Mouse (Mus musculus): Measurements from ENCODE around the gene Hist1h3c. TPM values are rescaled to one million over a fixed set of nuclear protein-coding genes. Genes with fewer than 3 reads are reported as not detected.

Hist1h3c gene
- polyA plus RNA-seq, 1 experiment from 2014 or later = 11.3 TPM

GRCm38 (mm10) chr13:23695514-23695913 is 49.9 kb downstream of the Hist1h3c start, which contains the start of gene Hist1h1t:
Hist1h1t (plus strand) TSS chr13:23695814.
- ATAC-seq (ENCODE audit: insufficient read depth) (no peak), DNase-seq (no peak)
- H3K36me3 ChIP-seq (ENCODE audit: insufficient read depth) = 0 out of 2 replicates have a peak, but pooled peaks cover 4% of the 10 kb centered on the region
- no peaks in the 10 kb centered on the region for H3K27me3 ChIP-seq (ENCODE audit: insufficient read depth, low read length)
- WGBS = 47% methylated on average over 13 of the region's 13 CpGs
- H3K4me2 ChIP-seq = peak within 1 kb of the TSS; percentile 28
- H3K9me3 ChIP-seq (ENCODE audit: low read depth, low read length) = no peaks in the 10 kb centered on the region
- H3K27ac ChIP-seq (ENCODE audit: low read depth) = peak within 1 kb of the TSS; percentile 73
- peaks cover 4% of the 10 kb centered on the region; the same call in 1 of the 2 replicates for H3K4me1 ChIP-seq (ENCODE audit: insufficient read depth)
- H3K4me3 ChIP-seq (ENCODE audit: low read depth, low read length) = no peak within 1 kb of the TSS
- no peak within 1 kb of the TSS for H3K9ac ChIP-seq
- TF ChIP-seq CTCF (IDR thresholded peaks at IDR 0.05; ENCODE audit: low read depth) = no peak

Small RNAs within 50 kb of the gene (microRNA-seq; reads per million reads assigned to microRNA genes)
- gene Gm44314 (ENCODE audit: borderline number of aligned reads) (not detected), gene Gm44484 (ENCODE audit: borderline number of aligned reads) (not detected)

Other genes with a start within 250 kb of the Hist1h3c start
- 7.1 and 7.6 TPM in 2 replicates for gene Hist1h4h, start 214.6 kb downstream of the Hist1h3c start, polyA plus RNA-seq (2014; fragmentation: Nextera tagmentation; extraction: Ambion mirVana)
- gene Hist1h2af, start 211.7 kb downstream of the Hist1h3c start, polyA plus RNA-seq (2014; fragmentation: Nextera tagmentation; extraction: Ambion mirVana) = 13.0 and 14.6 TPM in 2 replicates
- 6.6 and 7.5 TPM in 2 replicates for gene Hist1h3g, start 210.2 kb downstream of the Hist1h3c start, polyA plus RNA-seq (2014; fragmentation: Nextera tagmentation; extraction: Ambion mirVana)
- 1.0 and 1.8 TPM in 2 replicates for gene Hist1h2bh, start 202.2 kb downstream of the Hist1h3c start, polyA plus RNA-seq (2014; fragmentation: Nextera tagmentation; extraction: Ambion mirVana)
- 2.0 and 2.6 TPM in 2 replicates for gene Hist1h3f, start 201.6 kb downstream of the Hist1h3c start, polyA plus RNA-seq (2014; fragmentation: Nextera tagmentation; extraction: Ambion mirVana)
- 1.4 and 2.7 TPM in 2 replicates for gene Hist1h4f, start 194.0 kb downstream of the Hist1h3c start, polyA plus RNA-seq (2014; fragmentation: Nextera tagmentation; extraction: Ambion mirVana)
- gene Hist1h1d, start 192.3 kb downstream of the Hist1h3c start, polyA plus RNA-seq (2014; fragmentation: Nextera tagmentation; extraction: Ambion mirVana) = 0.87 and 0.99 TPM in 2 replicates
- gene Hist1h3e, start 183.2 kb downstream of the Hist1h3c start, polyA plus RNA-seq (2014; fragmentation: Nextera tagmentation; extraction: Ambion mirVana) = 8.2 and 10.6 TPM in 2 replicates
- gene Hist1h2ae, start 174.4 kb downstream of the Hist1h3c start, polyA plus RNA-seq (2014; fragmentation: Nextera tagmentation; extraction: Ambion mirVana) = 164 and 166 TPM in 2 replicates
- gene Hist1h2bg, start 174.2 kb downstream of the Hist1h3c start, polyA plus RNA-seq (2014; fragmentation: Nextera tagmentation; extraction: Ambion mirVana) = 14.9 TPM in 2 replicates
- 7.8 and 12.2 TPM in 2 replicates for gene Hist1h2bf, start 171.4 kb downstream of the Hist1h3c start, polyA plus RNA-seq (2014; fragmentation: Nextera tagmentation; extraction: Ambion mirVana)
- 4.2 and 4.9 TPM in 2 replicates for gene Hist1h2ad, start 171.2 kb downstream of the Hist1h3c start, polyA plus RNA-seq (2014; fragmentation: Nextera tagmentation; extraction: Ambion mirVana)
- gene Hist1h3d, start 169.8 kb downstream of the Hist1h3c start, polyA plus RNA-seq (2014; fragmentation: Nextera tagmentation; extraction: Ambion mirVana) = 10.0 and 13.9 TPM in 2 replicates
- 144 and 147 TPM in 2 replicates for gene Hist1h4d, start 164.0 kb downstream of the Hist1h3c start, polyA plus RNA-seq (2014; fragmentation: Nextera tagmentation; extraction: Ambion mirVana)
- 2.5 and 3.0 TPM in 2 replicates for gene Hist1h2be, start 124.5 kb downstream of the Hist1h3c start, polyA plus RNA-seq (2014; fragmentation: Nextera tagmentation; extraction: Ambion mirVana)
- gene Hist1h1e, start 123.0 kb downstream of the Hist1h3c start, polyA plus RNA-seq (2014; fragmentation: Nextera tagmentation; extraction: Ambion mirVana) = 22.6 and 25.7 TPM in 2 replicates
- gene Hist1h2ac, start 61.7 kb downstream of the Hist1h3c start, polyA plus RNA-seq (2014; fragmentation: Nextera tagmentation; extraction: Ambion mirVana) = 1.5 and 2.1 TPM in 2 replicates
- 52.9 and 55.1 TPM in 2 replicates for gene Hist1h2bc, start 61.4 kb downstream of the Hist1h3c start, polyA plus RNA-seq (2014; fragmentation: Nextera tagmentation; extraction: Ambion mirVana)
- gene Hist1h1t, start 49.8 kb downstream of the Hist1h3c start, polyA plus RNA-seq (2014; fragmentation: Nextera tagmentation; extraction: Ambion mirVana) = not detected in 2 replicates
- 11.2 and 11.4 TPM in 2 replicates for gene Hist1h4c, start 47.1 kb downstream of the Hist1h3c start, polyA plus RNA-seq (2014; fragmentation: Nextera tagmentation; extraction: Ambion mirVana)
- 8.4 and 12.1 TPM in 2 replicates for gene Hfe, start 34.7 kb downstream of the Hist1h3c start, polyA plus RNA-seq (2014; fragmentation: Nextera tagmentation; extraction: Ambion mirVana)
- 30.5 and 32.3 TPM in 2 replicates for gene Hist1h1c, start 6.8 kb downstream of the Hist1h3c start, polyA plus RNA-seq (2014; fragmentation: Nextera tagmentation; extraction: Ambion mirVana)
- gene Hist1h2bb, start 1.1 kb upstream of the Hist1h3c start, polyA plus RNA-seq (2014; fragmentation: Nextera tagmentation; extraction: Ambion mirVana) = 1.6 and 4.0 TPM in 2 replicates
- gene Hist1h2ab, start 5.5 kb upstream of the Hist1h3c start, polyA plus RNA-seq (2014; fragmentation: Nextera tagmentation; extraction: Ambion mirVana) = 70.8 and 71.5 TPM in 2 replicates
- gene Hist1h3b, start 6.7 kb upstream of the Hist1h3c start, polyA plus RNA-seq (2014; fragmentation: Nextera tagmentation; extraction: Ambion mirVana) = 18.4 and 18.7 TPM in 2 replicates
- 4.3 and 7.5 TPM in 2 replicates for gene Hist1h4b, start 11.4 kb upstream of the Hist1h3c start, polyA plus RNA-seq (2014; fragmentation: Nextera tagmentation; extraction: Ambion mirVana)
- gene Hist1h4a, start 15.6 kb upstream of the Hist1h3c start, polyA plus RNA-seq (2014; fragmentation: Nextera tagmentation; extraction: Ambion mirVana) = 0.66 TPM in 1 of 2 replicates, not detected in the other
- 7.4 and 9.2 TPM in 2 replicates for gene Hist1h3a, start 16.8 kb upstream of the Hist1h3c start, polyA plus RNA-seq (2014; fragmentation: Nextera tagmentation; extraction: Ambion mirVana)
- gene Hist1h1a, start 18.1 kb upstream of the Hist1h3c start, polyA plus RNA-seq (2014; fragmentation: Nextera tagmentation; extraction: Ambion mirVana) = 5.2 and 5.5 TPM in 2 replicates
- 0.12 TPM in 1 of 2 replicates, not detected in the other for gene Trim38, start 24.3 kb upstream of the Hist1h3c start, polyA plus RNA-seq (2014; fragmentation: Nextera tagmentation; extraction: Ambion mirVana)
- gene Slc17a2, start 61.4 kb upstream of the Hist1h3c start, polyA plus RNA-seq (2014; fragmentation: Nextera tagmentation; extraction: Ambion mirVana) = 0.08 TPM in 1 of 2 replicates, not detected in the other
- not detected in 2 replicates for gene Slc17a3, start 93.8 kb upstream of the Hist1h3c start, polyA plus RNA-seq (2014; fragmentation: Nextera tagmentation; extraction: Ambion mirVana)
- not detected in 2 replicates for gene Slc17a1, start 122.1 kb upstream of the Hist1h3c start, polyA plus RNA-seq (2014; fragmentation: Nextera tagmentation; extraction: Ambion mirVana)
- gene Slc17a4, start 169.4 kb upstream of the Hist1h3c start, polyA plus RNA-seq (2014; fragmentation: Nextera tagmentation; extraction: Ambion mirVana) = not detected in 2 replicates
- gene Hist1h2ba, start 188.6 kb upstream of the Hist1h3c start, polyA plus RNA-seq (2014; fragmentation: Nextera tagmentation; extraction: Ambion mirVana) = not detected in 2 replicates
- gene Hist1h2aa, start 188.9 kb upstream of the Hist1h3c start, polyA plus RNA-seq (2014; fragmentation: Nextera tagmentation; extraction: Ambion mirVana) = not detected in 2 replicates
- not detected in 2 replicates for gene Scgn, start 245.6 kb upstream of the Hist1h3c start, polyA plus RNA-seq (2014; fragmentation: Nextera tagmentation; extraction: Ambion mirVana)

Data from lung, embryonic 14.5 days (tissue).